Mouse (Mus musculus): ENCODE data around the gene Rpp25l.

- TF ChIP-seq CTCF (IDR thresholded peaks at IDR 0.05; ENCODE audit: low read depth) (no peak), EP300 (IDR thresholded peaks at IDR 0.05; ENCODE audit: low read depth) (no peak)
Measured at GRCm38 (mm10) chr4:41762099-41762687, 48.9 kb upstream of the Rpp25l start.
